Mouse (Mus musculus) forebrain, postnatal 0 days (tissue): ENCODE measurements at regions not wholly inside any gene's neighbourhood (a gene's known extent, or its start where the extent isn't known, plus 50 kb on each side); places are given as distances from the start of the nearest gene placed in this dataset.
"Not testable (repeated sequence)": the region's sequence is repeated elsewhere in the genome, so short reads cannot be mapped to it uniquely, and the experiment has no call there.

Experiments used
- ATAC-seq: fragments of 200-750 bp; cut with Nextera tagmentation; 2 replicates; pipeline ENCODE4 v1.8.0; 2017; ENCODE audit warnings: mild to moderate bottlenecking, moderate library complexity
- DNase-seq: peaks from one replicate; pipeline ENCODE4 v3.0.0-alpha.2; 2015
- H3K27ac ChIP-seq: fragments of 300-500 bp; sonication (generic); 2 replicates; pipeline ENCODE4 v1.5.1; 2014; ENCODE audit warnings: low read depth, mild to moderate bottlenecking, antibody characterized with exemption, low read length, moderate library complexity, mixed read lengths
- H3K27me3 ChIP-seq: fragments of 300-500 bp; sonication (generic); 2 replicates; pipeline ENCODE4 v1.6.1; 2014; ENCODE audit warnings: mild to moderate bottlenecking, low read length, mixed read lengths; ENCODE audit not compliant: insufficient read depth
- H3K36me3 ChIP-seq: fragments of 300-500 bp; sonication (generic); 2 replicates; pipeline ENCODE4 v1.6.1; 2014; ENCODE audit warnings: mild to moderate bottlenecking, moderate library complexity; ENCODE audit not compliant: insufficient read depth
- H3K4me1 ChIP-seq: fragments of 300-500 bp; sonication (generic); 2 replicates; pipeline ENCODE4 v1.6.1; 2014; ENCODE audit warnings: antibody characterized with exemption; ENCODE audit not compliant: insufficient read depth
- H3K4me2 ChIP-seq: fragments of 300-500 bp; sonication (generic); 2 replicates; pipeline ENCODE4 v1.6.1; 2014; ENCODE audit warnings: low read depth, mild to moderate bottlenecking, moderate library complexity
- H3K4me3 ChIP-seq: fragments of 300-500 bp; sonication (generic); 2 replicates; pipeline ENCODE4 v1.5.1; 2014; ENCODE audit warnings: low read depth, low read length, mixed read lengths
- H3K9ac ChIP-seq: fragments of 300-500 bp; sonication (generic); 2 replicates; pipeline ENCODE4 v1.6.1; 2014; ENCODE audit warnings: mild to moderate bottlenecking
- H3K9me3 ChIP-seq: fragments of 300-500 bp; sonication (generic); 2 replicates; pipeline ENCODE4 v1.6.1; 2016; ENCODE audit warnings: low read length
- CTCF ChIP-seq: sonication (generic); IDR thresholded peaks from 2 replicates; pipeline ENCODE4 v1.5.1; 2016; ENCODE audit warnings: antibody characterized with exemption, control low read depth, low read depth
- WGBS: fragments of 180-500 bp; shearing (Covaris S2); extraction: QIAGEN DNeasy Blood & Tissue Kit; methylation state at CpG from one replicate; pipeline ENCODE4 v1.1.7; 2014; 5-methylcytosine and 5-hydroxymethylcytosine counted together

- 78% methylated on average over 6 of the region's 6 CpGs for WGBS
- TF ChIP-seq CTCF: no peak
- Histone ChIP-seq H3K4me2 (no peak overlapping the region), H3K4me1 (no peaks in the 10 kb centered on the region), H3K36me3 (no peaks in the 10 kb centered on the region), H3K9me3 (no peaks in the 10 kb centered on the region), H3K9ac (no peak overlapping the region), H3K27me3 (no peaks in the 10 kb centered on the region), H3K4me3 (no peak overlapping the region), H3K27ac (no peak overlapping the region)
- ATAC-seq (no peak), DNase-seq (no peak)
Observed at GRCm38 (mm10) chr16:30712570-30712969, 113.0 kb downstream of the Fam43a start.

- not testable (repeated sequence) for DNase-seq
Observed at GRCm38 (mm10) chr16:30717577-30717976, 118.1 kb downstream of the Fam43a start.

GRCm38 (mm10) chr16:30720791-30721190, 121.3 kb downstream of the Fam43a start:
- Histone ChIP-seq H3K4me1 (no peaks in the 10 kb centered on the region), H3K36me3 (no peaks in the 10 kb centered on the region), H3K4me2 (no peak overlapping the region), H3K4me3 (no peak overlapping the region), H3K9me3 (no peaks in the 10 kb centered on the region), H3K27me3 (no peaks in the 10 kb centered on the region), H3K9ac (no peak overlapping the region), H3K27ac (no peak overlapping the region)
- ATAC-seq (no peak), DNase-seq (no peak)
- WGBS: 76% methylated on average over 6 of the region's 6 CpGs
- TF ChIP-seq CTCF: no peak

More at GRCm38 (mm10) chr16:30717577-30717976, 118.1 kb downstream of the Fam43a start:
- not testable (repeated sequence) for H3K27me3 ChIP-seq, H3K27ac ChIP-seq, H3K4me2 ChIP-seq, ATAC-seq, H3K9ac ChIP-seq, H3K9me3 ChIP-seq, H3K4me3 ChIP-seq, H3K4me1 ChIP-seq, H3K36me3 ChIP-seq

GRCm38 (mm10) chr16:30721223-30721622, 121.7 kb downstream of the Fam43a start:
- Histone ChIP-seq H3K4me1 (no peaks in the 10 kb centered on the region), H3K4me3 (no peak overlapping the region), H3K4me2 (no peak overlapping the region), H3K27me3 (no peaks in the 10 kb centered on the region), H3K27ac (no peak overlapping the region), H3K9ac (no peak overlapping the region), H3K9me3 (no peaks in the 10 kb centered on the region), H3K36me3 (no peaks in the 10 kb centered on the region)
- DNase-seq (no peak), ATAC-seq (no peak)
- TF ChIP-seq CTCF: no peak

- Histone ChIP-seq H3K4me3 (no peak overlapping the region), H3K9me3 (no peaks in the 10 kb centered on the region; the same call in 1 of the 2 replicates), H3K4me1 (no peaks in the 10 kb centered on the region), H3K4me2 (no peak overlapping the region), H3K9ac (no peak overlapping the region), H3K36me3 (no peaks in the 10 kb centered on the region), H3K27ac (no peak overlapping the region), H3K27me3 (no peaks in the 10 kb centered on the region)
- ATAC-seq (no peak), DNase-seq (no peak)
- 89% methylated on average over 3 of the region's 3 CpGs for WGBS
- no peak for TF ChIP-seq CTCF
Observed at GRCm38 (mm10) chr16:30722372-30722771, 122.8 kb downstream of the Fam43a start.

GRCm38 (mm10) chr16:30724591-30724990, 125.1 kb downstream of the Fam43a start:
- no peak for DNase-seq
- H3K9ac ChIP-seq: no peak overlapping the region
- no peaks in the 10 kb centered on the region for H3K4me1 ChIP-seq
- H3K4me3 ChIP-seq: no peak overlapping the region
- H3K27ac ChIP-seq: no peak overlapping the region
- whole genome bisulfite sequencing: 88% methylated on average over 1 of the region's 1 CpGs
- H3K9me3 ChIP-seq: no peaks in the 10 kb centered on the region; the same call in 1 of the 2 replicates
- TF ChIP-seq CTCF: no peak
- ATAC-seq: no peak
- H3K4me2 ChIP-seq: no peak overlapping the region
- no peaks in the 10 kb centered on the region for H3K27me3 ChIP-seq
- no peaks in the 10 kb centered on the region for H3K36me3 ChIP-seq

GRCm38 (mm10) chr16:30732770-30733415, 133.4 kb downstream of the Fam43a start:
- Histone ChIP-seq H3K4me1 (no peaks in the 10 kb centered on the region), H3K27me3 (no peaks in the 10 kb centered on the region), H3K4me2 (no peak overlapping the region), H3K9me3 (no peaks in the 10 kb centered on the region), H3K4me3 (no peak overlapping the region), H3K9ac (no peak overlapping the region), H3K36me3 (no peaks in the 10 kb centered on the region), H3K27ac (no peak overlapping the region)
- no peak for DNase-seq
- ATAC-seq: no peak; the same call in 1 of the 2 replicates
- TF ChIP-seq CTCF: no peak
- WGBS: 49% methylated on average over 9 of the region's 9 CpGs

- no peaks in the 10 kb centered on the region for H3K4me1 ChIP-seq
- no peak overlapping the region for H3K4me2 ChIP-seq
- H3K4me3 ChIP-seq: no peak overlapping the region
- no peaks in the 10 kb centered on the region for H3K36me3 ChIP-seq
- DNase-seq (no peak), ATAC-seq (no peak)
- no peak overlapping the region for H3K9ac ChIP-seq
- H3K9me3 ChIP-seq: no peaks in the 10 kb centered on the region
- H3K27me3 ChIP-seq: no peaks in the 10 kb centered on the region
- TF ChIP-seq CTCF: no peak
- WGBS: 76% methylated on average over 11 of the region's 11 CpGs
- no peak overlapping the region for H3K27ac ChIP-seq
Observed at GRCm38 (mm10) chr16:30733478-30733877, 134.0 kb downstream of the Fam43a start.
